Mouse (Mus musculus) liver, embryonic 15.5 days (tissue): ENCODE data around the gene Zbtb48. TPM values are rescaled to one million over a fixed set of nuclear protein-coding genes. Genes with fewer than 3 reads are reported as not detected.

Experiments used
- ATAC-seq: fragments of 200-750 bp; cut with Nextera tagmentation; 2 replicates; pipeline ENCODE4 v1.8.0; 2017; ENCODE audit warnings: moderate number of reproducible peaks, mild to moderate bottlenecking, moderate library complexity; ENCODE audit not compliant: insufficient read depth
- H3K27ac ChIP-seq: fragments of 300-500 bp; sonication (generic); replicated peaks from 2 replicates; pipeline ENCODE4 v1.5.1; 2015; ENCODE audit warnings: mild to moderate bottlenecking, inconsistent platforms
- H3K27me3 ChIP-seq: fragments of 300-500 bp; sonication (generic); 2 replicates; pipeline ENCODE4 v1.6.1; 2015; ENCODE audit warnings: mild to moderate bottlenecking, inconsistent platforms
- H3K36me3 ChIP-seq: fragments of 300-500 bp; sonication (generic); replicated peaks from 2 replicates; pipeline ENCODE4 v1.6.1; 2015; ENCODE audit warnings: moderate library complexity, mild to moderate bottlenecking, inconsistent platforms
- H3K4me1 ChIP-seq: fragments of 300-500 bp; sonication (generic); replicated peaks from 2 replicates; pipeline ENCODE4 v1.6.1; 2015; ENCODE audit warnings: inconsistent platforms
- H3K4me2 ChIP-seq: fragments of 300-500 bp; sonication (generic); 2 replicates; pipeline ENCODE4 v1.6.1; 2015; ENCODE audit warnings: moderate library complexity, mild to moderate bottlenecking, inconsistent platforms
- H3K4me3 ChIP-seq: fragments of 300-500 bp; sonication (generic); replicated peaks from 2 replicates; pipeline ENCODE4 v1.5.1; 2015; ENCODE audit warnings: mild to moderate bottlenecking, inconsistent platforms
- H3K9ac ChIP-seq: fragments of 300-500 bp; sonication (generic); 2 replicates; pipeline ENCODE4 v1.6.1; 2015; ENCODE audit warnings: moderate library complexity, mild to moderate bottlenecking, inconsistent platforms
- H3K9me3 ChIP-seq: fragments of 300-500 bp; sonication (generic); replicated peaks from 2 replicates; pipeline ENCODE4 v1.6.1; 2016; ENCODE audit warnings: inconsistent platforms
- WGBS: fragments of 180-500 bp; shearing (Covaris S2); methylation state at CpG from one replicate; pipeline ENCODE4 v1.1.7; 2015; ENCODE audit warnings: mixed read lengths; ENCODE audit not compliant: insufficient replicate concordance; 5-methylcytosine and 5-hydroxymethylcytosine counted together
- polyA plus RNA-seq: library from polyadenylated mRNA; unstranded; fragments of >200 nt; fragmentation: Nextera tagmentation; extraction: Ambion mirVana; gene quantifications from 2 replicates; pipeline ENCODE4 v1.2.1, GENCODE M21; 2015

The Zbtb48 gene
- polyA plus RNA-seq, 1 experiment from 2014 or later = 7.8 TPM

- Histone ChIP-seq H3K36me3 (peaks cover 29% of the 10 kb centered on the region), H3K9me3 (no peaks in the 10 kb centered on the region), H3K4me2 (peak overlapping the region; percentile 96), H3K4me3 (peak overlapping the region; percentile 90), H3K27me3 (peaks cover 25% of the 10 kb centered on the region), H3K27ac (peak overlapping the region; percentile 72; the same call in 1 of the 2 replicates), H3K4me1 (peaks cover 45% of the 10 kb centered on the region), H3K9ac (peak overlapping the region; percentile 86)
- 0 out of 2 replicates have a peak, but pooled peaks have one; percentile 2 for ATAC-seq
- 46% methylated on average over 6 of the region's 6 CpGs for WGBS
Observed at GRCm38 (mm10) chr4:151989110-151989488, 38.4 kb downstream of the Zbtb48 start.

DNA sequence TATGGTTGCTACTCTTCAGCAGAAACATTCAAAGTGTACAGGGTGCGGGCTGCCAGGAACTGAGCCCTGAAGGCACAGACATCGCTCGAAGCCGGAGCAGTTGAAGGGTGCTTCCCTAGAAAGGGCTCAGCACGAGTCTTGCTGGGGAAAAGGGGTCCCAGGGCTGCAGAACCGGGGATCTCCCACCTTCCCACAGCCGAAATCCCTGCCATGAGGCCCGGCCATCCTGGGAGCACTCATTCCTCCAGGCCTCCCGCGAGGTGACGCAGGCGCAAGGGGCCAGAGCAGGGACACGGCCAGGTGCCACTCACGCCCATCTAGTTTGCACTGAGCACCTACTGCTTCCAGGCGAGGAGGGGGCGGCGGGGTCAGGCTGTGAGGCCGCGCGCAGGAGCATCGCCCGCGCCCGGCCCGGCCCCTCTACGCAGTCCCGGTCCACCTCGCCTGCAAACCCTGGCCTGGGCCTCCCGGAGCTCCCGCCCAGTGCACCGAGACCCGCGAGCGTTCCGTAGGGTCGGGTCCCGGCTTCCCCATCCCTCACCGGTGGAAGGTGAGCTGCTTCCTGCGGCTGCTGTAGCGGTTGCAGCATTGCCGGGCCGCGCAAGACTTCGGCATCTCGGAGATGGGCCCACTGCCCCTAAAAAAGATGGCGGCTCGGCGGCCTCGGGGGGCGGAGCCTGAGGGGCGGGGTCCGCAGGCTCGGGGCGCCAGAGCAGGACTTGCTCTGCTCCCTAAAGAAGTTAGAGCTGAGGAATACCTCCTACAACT, 38.9 kb downstream of the Zbtb48 start, which contains the start of gene Thap3:
TSS of gene Thap3 (minus strand) at position 656 of the 768 bp plus-strand sequence.
- 1% methylated on average over 54 of the region's 54 CpGs for WGBS
- ATAC-seq = peak; percentile 73

GRCm38 (mm10) chr4:151988014-151988341, 39.5 kb downstream of the Zbtb48 start:
- H3K36me3 ChIP-seq = peaks cover 29% of the 10 kb centered on the region
- peak overlapping the region; percentile 86 for H3K9ac ChIP-seq
- peak overlapping the region; percentile 90 for H3K4me3 ChIP-seq
- H3K27ac ChIP-seq = peak overlapping the region; percentile 72; the same call in 1 of the 2 replicates
- ATAC-seq = no peak
- H3K4me2 ChIP-seq = peak overlapping the region; percentile 96
- no peaks in the 10 kb centered on the region for H3K9me3 ChIP-seq
- peaks cover 45% of the 10 kb centered on the region for H3K4me1 ChIP-seq
- peaks cover 14% of the 10 kb centered on the region for H3K27me3 ChIP-seq
- 20% methylated on average over 10 of the region's 10 CpGs for WGBS

More for the DNA sequence above, 38.9 kb downstream of the Zbtb48 start, which contains the start of gene Thap3:
- H3K9ac ChIP-seq = peak within 1 kb of the TSS; percentile 86
- peak within 1 kb of the TSS; percentile 96 for H3K4me2 ChIP-seq
- H3K27me3 ChIP-seq = peaks cover 19% of the 10 kb centered on the region
- peaks cover 29% of the 10 kb centered on the region for H3K36me3 ChIP-seq
- peaks cover 43% of the 10 kb centered on the region for H3K4me1 ChIP-seq
- peak within 1 kb of the TSS; percentile 90 for H3K4me3 ChIP-seq
- no peaks in the 10 kb centered on the region for H3K9me3 ChIP-seq
- peak within 1 kb of the TSS; percentile 72 for H3K27ac ChIP-seq

GRCm38 (mm10) chr4:151986650-151987049, 40.8 kb downstream of the Zbtb48 start:
- Histone ChIP-seq H3K9ac (no peak overlapping the region), H3K36me3 (peaks cover 23% of the 10 kb centered on the region), H3K27ac (no peak overlapping the region), H3K4me1 (peaks cover 52% of the 10 kb centered on the region), H3K9me3 (no peaks in the 10 kb centered on the region), H3K4me3 (no peak overlapping the region), H3K27me3 (peaks cover 4% of the 10 kb centered on the region; the same call in 1 of the 2 replicates), H3K4me2 (no peak overlapping the region)
- ATAC-seq = no peak
- WGBS = 71% methylated on average over 8 of the region's 8 CpGs

DNA sequence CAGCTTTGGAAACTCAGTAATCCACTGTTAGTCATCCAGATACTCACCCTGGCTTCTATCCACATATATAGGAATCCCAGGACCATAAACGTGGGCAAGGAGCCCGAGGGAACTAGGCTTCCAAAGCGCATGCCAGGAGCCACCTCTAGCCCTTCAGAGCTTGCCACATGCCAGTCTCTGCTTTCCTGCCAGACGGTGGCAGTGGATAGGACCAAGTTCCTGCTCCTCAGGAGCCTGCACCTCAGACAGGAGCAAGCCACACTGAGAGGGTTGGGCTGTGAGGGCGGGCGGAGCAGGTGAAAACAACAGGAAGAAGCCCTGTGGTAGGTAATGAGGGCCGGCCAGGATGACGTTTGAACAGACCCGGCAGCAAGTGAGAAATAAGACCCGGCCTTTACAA, 41.6 kb downstream of the Zbtb48 start:
- H3K9me3 ChIP-seq = no peaks in the 10 kb centered on the region
- no peak for ATAC-seq
- no peak overlapping the region for H3K4me3 ChIP-seq
- H3K27ac ChIP-seq = no peak overlapping the region
- peaks cover 54% of the 10 kb centered on the region for H3K4me1 ChIP-seq
- no peak overlapping the region for H3K9ac ChIP-seq
- H3K27me3 ChIP-seq = peaks cover 4% of the 10 kb centered on the region; the same call in 1 of the 2 replicates
- WGBS = 53% methylated on average over 10 of the region's 10 CpGs
- peaks cover 20% of the 10 kb centered on the region for H3K36me3 ChIP-seq
- no peak overlapping the region for H3K4me2 ChIP-seq

GRCm38 (mm10) chr4:151983560-151983959, 43.9 kb downstream of the Zbtb48 start:
- Histone ChIP-seq H3K4me2 (no peak overlapping the region), H3K27me3 (peaks cover 4% of the 10 kb centered on the region; the same call in 1 of the 2 replicates), H3K36me3 (peaks cover 32% of the 10 kb centered on the region), H3K4me1 (peaks cover 42% of the 10 kb centered on the region), H3K9ac (no peak overlapping the region), H3K4me3 (no peak overlapping the region), H3K9me3 (no peaks in the 10 kb centered on the region), H3K27ac (no peak overlapping the region)
- 53% methylated on average over 9 of the region's 9 CpGs for WGBS
- ATAC-seq = no peak

GRCm38 (mm10) chr4:151983043-151983442, 44.4 kb downstream of the Zbtb48 start:
- no peak overlapping the region for H3K27ac ChIP-seq
- H3K36me3 ChIP-seq = peaks cover 37% of the 10 kb centered on the region

DNA sequence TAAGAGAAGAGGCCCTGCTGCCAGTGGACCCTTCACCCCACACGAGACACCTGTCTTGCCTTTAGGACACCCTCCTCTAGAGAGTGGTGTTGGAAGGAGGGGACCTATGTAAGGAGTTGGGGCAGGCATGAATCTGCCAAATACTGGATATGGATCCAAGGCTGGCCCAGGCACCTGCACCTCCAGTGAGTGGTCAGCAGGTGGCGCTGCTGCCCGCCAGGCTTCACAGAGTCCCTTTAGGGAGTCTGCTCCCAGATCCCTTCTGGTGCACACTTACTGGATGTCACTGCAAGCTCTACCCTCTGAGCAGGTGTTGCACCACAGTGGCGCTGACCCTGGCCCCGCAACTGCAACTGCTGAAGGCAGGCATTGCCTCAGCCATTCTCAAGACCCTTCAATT, 46.1 kb downstream of the Zbtb48 start:
- Histone ChIP-seq H3K9ac (no peak overlapping the region), H3K36me3 (peaks cover 53% of the 10 kb centered on the region), H3K4me3 (no peak overlapping the region), H3K4me2 (no peak overlapping the region), H3K27me3 (peaks cover 4% of the 10 kb centered on the region; the same call in 1 of the 2 replicates), H3K9me3 (no peaks in the 10 kb centered on the region), H3K4me1 (peaks cover 28% of the 10 kb centered on the region), H3K27ac (no peak overlapping the region)
- WGBS = 16% methylated on average over 5 of the region's 5 CpGs
- ATAC-seq = peak; percentile 59

More at GRCm38 (mm10) chr4:151983043-151983442, 44.4 kb downstream of the Zbtb48 start:
- ATAC-seq = no peak
- H3K4me1 ChIP-seq = peaks cover 38% of the 10 kb centered on the region
- H3K9me3 ChIP-seq = no peaks in the 10 kb centered on the region
- H3K4me3 ChIP-seq = no peak overlapping the region
- H3K4me2 ChIP-seq = 0 out of 2 replicates have a peak overlapping the region, but pooled peaks have one; percentile 0
- peaks cover 4% of the 10 kb centered on the region; the same call in 1 of the 2 replicates for H3K27me3 ChIP-seq
- 52% methylated on average over 17 of the region's 17 CpGs for WGBS
- no peak overlapping the region for H3K9ac ChIP-seq

GRCm38 (mm10) chr4:151980699-151981098, 46.8 kb downstream of the Zbtb48 start:
- no peaks in the 10 kb centered on the region for H3K27me3 ChIP-seq
- no peak overlapping the region for H3K4me2 ChIP-seq
- peaks cover 59% of the 10 kb centered on the region for H3K36me3 ChIP-seq
- peaks cover 25% of the 10 kb centered on the region for H3K4me1 ChIP-seq
- no peak for ATAC-seq
- no peak overlapping the region for H3K4me3 ChIP-seq
- H3K9me3 ChIP-seq = no peaks in the 10 kb centered on the region
- 81% methylated on average over 8 of the region's 8 CpGs for WGBS
- H3K9ac ChIP-seq = no peak overlapping the region
- no peak overlapping the region for H3K27ac ChIP-seq

DNA sequence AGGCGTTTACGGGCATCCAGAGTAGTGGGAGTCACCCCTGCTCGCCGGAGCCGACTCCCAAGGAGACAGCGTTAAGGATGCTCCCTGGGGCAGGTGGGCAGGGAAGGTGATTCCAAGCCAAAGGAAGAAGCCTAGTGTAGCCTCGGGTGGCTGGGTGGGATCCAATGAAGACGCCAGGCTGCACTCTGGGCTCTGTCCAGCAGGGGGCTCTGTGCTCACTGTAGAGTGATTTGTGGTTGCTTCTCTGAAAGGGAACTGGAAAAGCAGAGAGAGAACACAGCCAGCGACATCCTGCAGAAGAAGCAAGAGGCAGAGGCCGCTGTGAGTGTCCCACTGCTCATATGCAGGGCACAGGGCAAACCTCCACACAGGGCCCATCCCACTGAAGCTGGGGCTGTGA, 49.7 kb downstream of the Zbtb48 start:
- H3K36me3 ChIP-seq = peaks cover 89% of the 10 kb centered on the region
- peak overlapping the region; percentile 29; the same call in 1 of the 2 replicates for H3K27ac ChIP-seq

GRCm38 (mm10) chr4:151975441-151975840, 52.0 kb downstream of the Zbtb48 start:
- peaks cover 92% of the 10 kb centered on the region for H3K36me3 ChIP-seq
- no peak overlapping the region for H3K27ac ChIP-seq
- H3K9ac ChIP-seq = no peak overlapping the region
- WGBS = 78% methylated on average over 3 of the region's 3 CpGs
- no peaks in the 10 kb centered on the region for H3K27me3 ChIP-seq
- no peak overlapping the region for H3K4me3 ChIP-seq
- H3K4me1 ChIP-seq = peaks cover 24% of the 10 kb centered on the region
- no peaks in the 10 kb centered on the region for H3K9me3 ChIP-seq
- no peak overlapping the region for H3K4me2 ChIP-seq
- no peak for ATAC-seq

More for the DNA sequence above, 49.7 kb downstream of the Zbtb48 start:
- 40% methylated on average over 10 of the region's 10 CpGs for WGBS
- no peak overlapping the region for H3K9ac ChIP-seq
- H3K4me3 ChIP-seq = no peak overlapping the region
- ATAC-seq = 0 out of 2 replicates have a peak, but pooled peaks have one; percentile 1
- H3K4me1 ChIP-seq = peaks cover 13% of the 10 kb centered on the region
- no peaks in the 10 kb centered on the region for H3K9me3 ChIP-seq
- no peaks in the 10 kb centered on the region for H3K27me3 ChIP-seq
- H3K4me2 ChIP-seq = no peak overlapping the region
